Mouse (Mus musculus) activated CD4-positive, CD25-positive, alpha-beta regulatory T cell, adult 9 weeks (primary cell): Measurements from ENCODE around the gene Fasl. TPM values are rescaled to one million over a fixed set of nuclear protein-coding genes. Genes with fewer than 3 reads are reported as not detected.

Source experiments
- polyA plus RNA-seq: library from polyadenylated mRNA; unstranded; fragments of 100-300 nt; shearing (Covaris generic); gene quantifications from one replicate; pipeline ENCODE4 v1.2.1, GENCODE M21; 2017

Fasl gene
- polyA plus RNA-seq: 12.5 TPM

DNA sequence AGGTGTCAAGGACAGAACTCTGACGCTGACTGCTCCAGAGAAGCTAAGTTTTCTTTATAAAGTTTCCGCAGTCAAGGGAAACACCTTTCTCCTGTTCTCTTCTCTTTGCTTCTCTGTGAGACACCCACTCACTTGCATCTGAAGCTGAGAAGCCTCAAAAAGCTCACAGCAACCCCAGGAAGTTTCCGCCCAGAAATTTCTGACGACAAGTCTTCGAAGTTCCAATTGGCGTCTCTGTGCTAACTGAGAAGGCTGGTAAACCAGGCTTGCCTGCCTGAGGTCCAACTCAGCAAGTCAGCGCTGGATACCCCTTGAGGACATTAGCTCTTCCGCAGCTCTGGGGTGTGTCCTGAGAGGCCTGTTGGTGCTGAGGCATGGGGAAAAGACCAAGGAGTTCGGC, at the start of gene Fasl:
Gene Fasl, minus strand, starts transcription at position 157 of the 400 bp plus-strand sequence.

Other genes starting within 250 kb of the Fasl start
- 48.1 TPM for gene Suco, start 88.2 kb upstream of the Fasl start, polyA plus RNA-seq
- 43.2 TPM for gene Pigc, start 180.7 kb upstream of the Fasl start, polyA plus RNA-seq
- gene 4930558K02Rik, start 191.1 kb upstream of the Fasl start, polyA plus RNA-seq: not detected